ENCODE assay signal across 22 mouse cellular contexts in the genomic region with DNA sequence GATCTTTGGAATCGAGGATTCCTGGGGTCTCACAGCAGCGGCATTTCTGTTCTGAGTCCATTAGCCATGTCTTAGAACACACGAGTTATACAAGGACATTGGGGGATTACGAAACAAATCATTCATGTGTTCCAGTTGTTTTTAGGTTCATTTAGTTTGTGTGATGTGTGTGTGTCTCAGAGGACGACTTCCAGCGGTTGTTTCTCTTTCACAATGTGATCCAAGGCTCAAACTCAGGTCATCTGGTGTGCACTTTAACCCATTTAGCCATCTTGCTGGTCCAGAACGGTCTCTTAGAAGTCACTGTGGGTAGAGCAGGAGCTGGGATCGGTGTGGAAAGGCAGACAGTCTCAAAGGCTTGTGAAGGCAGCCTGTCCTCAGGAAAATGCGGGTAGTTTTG. TPM values are rescaled to one million over a fixed set of nuclear protein-coding genes. Genes with fewer than 3 reads are reported as not detected.
DNase-seq lines count a peak whose midpoint lies in the region; ATAC-seq and TF ChIP-seq lines count a peak whose summit lies in the region.
"Had no signal": no experiment of that assay in that cellular context is flagged by ENCODE, and none has a peak within 500 bp of the region (broad histone marks: within the 10 kb centered on the region; RNA-seq: fewer than 3 reads in every experiment).

No protein-coding gene starts in this region.

- TF ChIP-seq POLR2A in heart, adult 2 months (IDR thresholded peaks at IDR 0.05; ENCODE audit: insufficient read depth, low read depth, low read length): no peak

- H3K4me1 ChIP-seq in heart, adult 2 months (ENCODE audit: control insufficient read depth, insufficient read depth, low read length): peaks cover 36% of the 10 kb centered on the region
- peaks cover 7% of the 10 kb centered on the region; the same call in 1 of the 2 replicates for H3K4me1 ChIP-seq in lung, postnatal 0 days (ENCODE audit: insufficient read depth, low read depth, low read length)
- H3K4me1 ChIP-seq in brown adipose tissue, adult 24 weeks (ENCODE audit: control insufficient read depth, insufficient read depth, insufficient read length, low read length): peaks cover 18% of the 10 kb centered on the region; the same call in 1 of the 2 replicates
- no peaks in the 10 kb centered on the region for H3K4me1 ChIP-seq in midbrain, embryonic 11.5 days (ENCODE audit: control insufficient read depth, insufficient read depth, low read length)
- H3K4me1 ChIP-seq: embryonic facial prominence, embryonic 12.5 days; hindbrain, embryonic 12.5 days had no signal

- peaks cover 5% of the 10 kb centered on the region for H3K79me2 ChIP-seq in heart, adult 2 months (replicated peaks; ENCODE audit: control insufficient read depth, insufficient read depth, low read length)

- H3K4me3 ChIP-seq in heart, adult 2 months: no peak overlapping the region
- H3K4me3 ChIP-seq in lung, postnatal 0 days (ENCODE audit: low read depth, low read length): no peak overlapping the region
- no peak overlapping the region for H3K4me3 ChIP-seq in brown adipose tissue, adult 24 weeks (ENCODE audit: insufficient read depth, low read depth, low read length)
- no peak overlapping the region for H3K4me3 ChIP-seq in midbrain, embryonic 11.5 days (ENCODE audit: low read depth, low read length)
- H3K4me3 ChIP-seq: embryonic facial prominence, embryonic 12.5 days; embryonic facial prominence, embryonic 15.5 days; heart, embryonic 10.5 days; heart, embryonic 13.5 days; hindbrain, embryonic 12.5 days; hindbrain, embryonic 15.5 days had no signal

- H3K27ac ChIP-seq in heart, adult 2 months: peak overlapping the region; percentile 23
- no peak overlapping the region for H3K27ac ChIP-seq in lung, postnatal 0 days (ENCODE audit: low read length)
- H3K27ac ChIP-seq in brown adipose tissue, adult 24 weeks (replicated peaks; ENCODE audit: low read depth, low read length): peak overlapping the region; percentile 18
- no peak overlapping the region for H3K27ac ChIP-seq in midbrain, embryonic 11.5 days (ENCODE audit: low read depth, low read length)
- H3K27ac ChIP-seq: embryonic facial prominence, embryonic 12.5 days; embryonic facial prominence, embryonic 15.5 days; heart, embryonic 10.5 days; heart, embryonic 13.5 days; hindbrain, embryonic 12.5 days; hindbrain, embryonic 15.5 days had no signal

- TF ChIP-seq EP300 in heart, adult 2 months (IDR thresholded peaks at IDR 0.05; ENCODE audit: insufficient read depth, low read depth, low read length): no peak
- TF ChIP-seq EP300 in lung, postnatal 0 days (IDR thresholded peaks at IDR 0.05): no peak

- WGBS in heart, adult 2 months: 69% methylated on average over 9 of the region's 9 CpGs
- WGBS in lung, postnatal 0 days: 79% methylated on average over 9 of the region's 9 CpGs
- WGBS in midbrain, embryonic 11.5 days: 84% methylated on average over 9 of the region's 9 CpGs

- 0 out of 2 replicates have a peak, but pooled peaks have one; percentile 5 for ATAC-seq in lung, postnatal 0 days
- no peak for ATAC-seq in midbrain, embryonic 11.5 days (ENCODE audit: low FRiP score)
- ATAC-seq: CD4-positive, CD25-positive, alpha-beta regulatory T cell, adult 4 months; forebrain, embryonic 14.5 days had no signal

- H3K27me3 ChIP-seq in heart, adult 2 months (ENCODE audit: control insufficient read depth, insufficient read depth, low read length): no peaks in the 10 kb centered on the region
- no peaks in the 10 kb centered on the region for H3K27me3 ChIP-seq in lung, postnatal 0 days (replicated peaks; ENCODE audit: insufficient read depth, low read length)
- no peaks in the 10 kb centered on the region for H3K27me3 ChIP-seq in midbrain, embryonic 11.5 days (ENCODE audit: control insufficient read depth, insufficient read depth, low read length)
- H3K27me3 ChIP-seq: embryonic facial prominence, embryonic 12.5 days; embryonic facial prominence, embryonic 15.5 days; heart, embryonic 13.5 days; hindbrain, embryonic 12.5 days; hindbrain, embryonic 15.5 days had no signal

- peaks cover 31% of the 10 kb centered on the region for H3K36me3 ChIP-seq in heart, adult 2 months (ENCODE audit: control insufficient read depth, insufficient read depth, low read length)
- no peaks in the 10 kb centered on the region for H3K36me3 ChIP-seq in lung, postnatal 0 days (ENCODE audit: insufficient read depth, low read length)
- no peaks in the 10 kb centered on the region for H3K36me3 ChIP-seq in midbrain, embryonic 11.5 days (ENCODE audit: control insufficient read depth, insufficient read depth, low read length)
- H3K36me3 ChIP-seq: embryonic facial prominence, embryonic 12.5 days; embryonic facial prominence, embryonic 15.5 days; hindbrain, embryonic 12.5 days; hindbrain, embryonic 15.5 days had no signal

- no peak overlapping the region for H3K9ac ChIP-seq in heart, adult 2 months (ENCODE audit: low read depth, low read length)
- H3K9ac ChIP-seq in lung, postnatal 0 days (replicated peaks; ENCODE audit: low read depth): no peak overlapping the region
- no peak overlapping the region for H3K9ac ChIP-seq in midbrain, embryonic 11.5 days (ENCODE audit: low read length)
- H3K9ac ChIP-seq: embryonic facial prominence, embryonic 12.5 days; embryonic facial prominence, embryonic 15.5 days; heart, embryonic 13.5 days; hindbrain, embryonic 12.5 days; hindbrain, embryonic 15.5 days had no signal

- no peak for DNase-seq in heart, adult 2 months
- DNase-seq in heart, postnatal 10 days: no peak
- DNase-seq in lung, postnatal 0 days (ENCODE audit: low spot score): peak; percentile 52
- DNase-seq in lung, postnatal 4 days: no peak
- DNase-seq in adipocyte (ENCODE audit: low spot score): peak; percentile 52
- DNase-seq in cerebellum, postnatal 25 days: no peak
- DNase-seq in midbrain, embryonic 11.5 days (ENCODE audit: low spot score, missing footprints): no peak
- DNase-seq: adrenal gland, adult 8-10 months; adrenal gland, postnatal 25 days; cerebellum, adult 18-20 months; cerebellum, adult 9-10 months; cerebellum, postnatal 14 days; gastrocnemius, postnatal 10 days had no signal

- no peaks in the 10 kb centered on the region for H3K9me3 ChIP-seq in lung, postnatal 0 days (ENCODE audit: low read length)
- H3K9me3 ChIP-seq in midbrain, embryonic 11.5 days (ENCODE audit: control insufficient read depth, low read length): no peaks in the 10 kb centered on the region
- H3K9me3 ChIP-seq: embryonic facial prominence, embryonic 12.5 days; embryonic facial prominence, embryonic 15.5 days; heart, embryonic 10.5 days; heart, embryonic 13.5 days; hindbrain, embryonic 12.5 days; hindbrain, embryonic 15.5 days had no signal

- TF ChIP-seq CTCF in heart, adult 2 months (IDR thresholded peaks at IDR 0.05): no peak
- TF ChIP-seq CTCF in lung, postnatal 0 days (IDR thresholded peaks at IDR 0.05): no peak

- intact Hi-C loops in heart, adult 2 months (cut with DNase I): loop anchor here (2.0 kb wide), 1 partner anchor 13 kb away; no protein-coding TSS in a partner anchor
- intact Hi-C loops in heart, postnatal 10 days (cut with DNase I): no loop called here

- H3K4me2 ChIP-seq in lung, postnatal 0 days (replicated peaks; ENCODE audit: low read depth, low read length): no peak overlapping the region
- no peak overlapping the region for H3K4me2 ChIP-seq in midbrain, embryonic 11.5 days
- H3K4me2 ChIP-seq: embryonic facial prominence, embryonic 12.5 days; embryonic facial prominence, embryonic 15.5 days; heart, embryonic 13.5 days; hindbrain, embryonic 12.5 days; hindbrain, embryonic 15.5 days had no signal

RNA-seq across cellular contexts. Expression of a gene that starts 15.6 kb away (rescaled TPM):
- total RNA-seq in heart, adult 2 months (2021): 10 to 100 TPM; 12.1 to 15.1 TPM
- polyA plus RNA-seq in heart, adult 2 months (2012; rRNA removed): 11.8 and 19.7 TPM in 2 replicates
- 10 to 100 TPM; 73.6 to 85.2 TPM for total RNA-seq in heart, postnatal 10 days (2021)
- 21.3 and 35.3 TPM in 2 replicates for polyA plus RNA-seq in lung, postnatal 0 days (2015; fragmentation: Nextera tagmentation; extraction: Ambion mirVana)
- 6.2 and 7.6 TPM in 2 replicates for polyA plus RNA-seq in brown adipose tissue, adult 24 weeks (2012; ENCODE audit: insufficient read depth, insufficient read length, missing spikeins)
- polyA plus RNA-seq in midbrain, embryonic 11.5 days (2014; fragmentation: Nextera tagmentation; extraction: Ambion mirVana): 0.73 and 0.77 TPM in 2 replicates
- polyA plus RNA-seq: CD4-positive, CD25-positive, alpha-beta regulatory T cell, adult 4 months had no signal

RNA-seq across cellular contexts. Expression of a gene that starts 47.3 kb away (rescaled TPM):
- 10 to 100 TPM; 11.4 to 15.6 TPM for total RNA-seq in heart, adult 2 months (2021)
- 5.2 and 5.7 TPM in 2 replicates for polyA plus RNA-seq in heart, adult 2 months (2012; rRNA removed)
- total RNA-seq in heart, postnatal 10 days (2021): 1 to 10 TPM; 9.4 to 9.7 TPM
- 4.4 and 4.8 TPM in 2 replicates for polyA plus RNA-seq in lung, postnatal 0 days (2015; fragmentation: Nextera tagmentation; extraction: Ambion mirVana)
- polyA plus RNA-seq in brown adipose tissue, adult 24 weeks (2012; ENCODE audit: insufficient read depth, insufficient read length, missing spikeins): 0.38 TPM in 1 of 2 replicates, not detected in the other
- 2.0 and 3.4 TPM in 2 replicates for polyA plus RNA-seq in midbrain, embryonic 11.5 days (2014; fragmentation: Nextera tagmentation; extraction: Ambion mirVana)
- polyA plus RNA-seq: CD4-positive, CD25-positive, alpha-beta regulatory T cell, adult 4 months had no signal

Comparison
In these comparisons a context has a peak if more than half of its experiments do, and no peak if none do; other contexts are left out.
1. DNase-seq: peak in lung, postnatal 0 days (single experiment) and adipocyte (single experiment); none in heart, adult 2 months (0 of 2), heart, postnatal 10 days (0 of 2), lung, postnatal 4 days (0 of 2), cerebellum, postnatal 25 days (0 of 2) and midbrain, embryonic 11.5 days (single experiment).
2. H3K27ac ChIP-seq: peak in heart, adult 2 months (single experiment) and brown adipose tissue, adult 24 weeks (single experiment); none in lung, postnatal 0 days (single experiment) and midbrain, embryonic 11.5 days (single experiment).